Mouse (Mus musculus) lung, postnatal 14 days (tissue): ENCODE data around the gene Gm20662.

Source experiments
- DNase-seq: peaks from one replicate; pipeline ENCODE4 v3.0.0; 2021

The Gm20662 gene

DNA sequence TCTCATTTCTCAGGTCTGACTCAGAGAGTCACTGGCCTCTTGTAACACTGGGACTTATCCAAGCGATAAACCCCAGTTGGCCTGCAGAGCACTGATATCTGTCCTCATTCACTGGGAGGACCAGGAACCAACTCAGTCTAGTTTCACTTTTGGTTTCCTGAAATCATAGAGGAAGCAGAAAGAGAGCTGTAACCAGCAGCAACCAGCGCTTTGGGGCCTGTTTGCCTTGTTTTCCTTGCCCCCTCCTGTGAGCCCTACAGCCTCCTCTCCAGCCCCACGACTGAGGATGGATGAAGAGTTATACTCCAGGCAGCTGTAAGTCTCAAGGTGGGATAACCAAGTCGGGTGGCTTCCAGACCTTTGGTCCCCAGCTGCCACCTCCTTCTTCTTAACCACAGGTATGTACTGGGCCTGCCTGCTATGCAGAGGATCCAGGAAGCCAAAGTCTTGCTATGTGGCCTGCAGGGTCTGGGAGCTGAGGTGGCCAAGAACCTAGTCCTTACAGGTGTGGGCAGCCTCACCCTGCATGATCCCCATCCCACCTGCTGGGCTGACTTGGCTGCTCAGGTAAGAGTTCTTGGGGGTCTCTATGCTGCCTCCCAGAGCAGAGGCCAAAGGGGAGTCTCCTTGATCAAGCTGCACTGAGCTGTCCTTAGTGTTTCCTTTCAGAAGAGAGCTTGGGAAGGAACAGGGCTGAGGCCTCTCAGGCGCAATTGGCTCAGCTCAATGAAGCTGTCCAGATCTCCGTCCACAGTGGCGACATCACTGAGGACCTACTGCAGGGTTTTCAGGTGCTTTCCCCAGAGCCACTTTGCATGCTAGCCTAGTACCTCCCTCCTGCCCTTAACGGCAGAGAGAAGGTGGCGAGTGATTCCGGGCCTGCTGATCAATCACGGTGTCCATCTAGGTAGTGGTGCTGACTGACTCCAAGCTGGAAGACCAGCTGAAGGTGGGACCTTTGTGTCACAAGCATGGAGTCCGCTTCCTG is 20.5 kb upstream of the Gm20662 start, which contains the start of gene Uba7:
Gene Uba7 (plus strand): TSS at position 107 of the 988 bp plus-strand sequence.
- no peak for DNase-seq

DNA sequence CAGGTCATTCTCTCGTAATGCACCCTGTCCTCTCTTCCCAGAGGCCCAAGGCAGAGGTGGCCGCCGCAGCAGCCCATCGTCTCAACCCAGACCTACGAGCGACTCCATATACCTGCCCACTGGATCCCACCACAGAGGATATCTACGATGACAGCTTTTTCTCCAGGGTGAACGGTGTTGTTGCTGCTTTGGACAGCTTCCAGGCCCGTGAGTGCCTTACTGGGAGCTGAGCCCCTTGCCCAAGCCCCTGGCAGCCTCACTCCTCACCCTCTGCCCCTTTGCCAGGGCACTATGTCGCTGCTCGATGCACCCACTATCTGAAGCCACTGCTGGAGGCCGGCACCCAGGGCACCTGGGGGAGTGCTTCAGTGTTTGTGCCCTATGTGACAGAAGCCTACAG is 17.3 kb upstream of the Gm20662 start:
- no peak for DNase-seq

DNA sequence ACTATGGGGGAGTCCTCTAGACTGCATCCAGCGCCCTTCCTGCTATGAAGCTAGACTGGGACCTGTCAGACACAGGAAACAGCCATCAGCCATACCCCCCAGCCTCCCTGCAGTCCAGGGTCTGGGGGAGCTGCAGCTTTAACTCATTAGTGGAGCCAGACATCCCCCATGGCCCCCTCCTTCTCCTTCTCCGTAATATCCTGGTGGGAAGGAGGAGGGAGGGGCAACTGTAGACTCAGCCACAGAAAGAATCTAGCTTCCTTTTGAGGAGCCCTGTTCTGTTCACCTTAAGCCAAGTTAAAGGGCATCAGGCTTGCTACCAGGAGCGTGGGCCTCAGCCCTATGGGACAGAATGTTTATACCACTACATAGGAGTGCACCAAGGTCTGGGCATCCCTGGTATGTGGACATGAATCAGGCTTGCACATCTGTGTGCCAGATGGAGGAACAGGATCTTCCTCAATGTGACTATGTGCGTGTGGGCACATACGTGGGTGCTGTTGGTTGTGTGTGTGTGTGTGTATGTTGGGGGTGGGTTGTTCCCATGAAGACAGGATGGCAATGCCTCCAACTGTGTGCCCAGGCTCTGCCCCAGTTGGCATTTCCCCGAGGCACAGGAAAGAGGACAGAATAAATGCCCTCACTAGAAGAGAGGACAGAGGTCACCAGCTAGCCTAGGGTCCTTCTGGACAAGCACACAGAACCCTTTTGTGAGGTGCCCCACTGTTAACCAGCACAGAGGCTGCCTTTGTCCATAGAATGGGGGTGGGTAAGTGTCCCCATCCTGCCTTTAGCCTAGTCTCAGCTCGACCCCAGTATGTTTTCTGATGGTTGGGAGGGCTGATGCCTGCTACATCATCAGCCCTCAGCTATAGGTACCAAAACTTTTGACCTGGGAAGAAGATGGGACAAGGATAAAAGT is 14.2 kb upstream of the Gm20662 start:
- DNase-seq, result peak; percentile 7

DNA sequence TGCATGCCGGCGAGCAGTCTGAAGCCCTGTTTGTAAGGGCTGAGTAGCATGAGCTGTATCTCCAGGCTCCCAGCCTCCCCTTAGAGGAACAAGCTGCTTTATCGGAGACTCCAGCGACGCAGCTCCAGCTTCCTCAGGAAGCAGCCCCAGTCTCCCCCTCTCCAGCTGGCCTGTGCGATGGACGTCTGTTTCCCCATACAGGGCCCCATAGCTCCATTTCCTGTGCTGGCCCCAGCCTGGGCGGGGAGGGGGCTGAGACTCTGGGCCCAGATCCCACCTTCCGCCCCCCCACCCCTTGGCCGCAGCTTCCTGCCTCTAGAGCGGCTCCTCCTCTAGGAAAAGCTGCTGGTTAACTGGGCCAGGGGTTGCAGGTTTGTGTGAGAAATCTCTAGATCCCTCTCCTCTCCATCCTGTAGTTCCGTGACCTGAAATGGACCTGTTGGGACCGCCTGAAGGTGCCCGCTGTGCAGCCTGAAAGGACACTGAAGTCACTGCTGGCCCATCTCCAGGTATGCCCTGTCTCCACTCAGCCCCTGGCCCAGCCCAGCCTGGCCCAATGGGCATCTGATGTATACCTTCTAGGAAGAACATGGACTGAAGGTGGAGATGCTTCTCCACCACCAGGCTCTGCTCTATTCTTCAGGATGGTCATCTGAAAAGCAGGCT is 13.3 kb upstream of the Gm20662 start, which contains the start of gene Gm20661:
Gene Gm20661 (plus strand): TSS at position 378 of the 666 bp plus-strand sequence.
- DNase-seq, result peak; percentile 77

DNA sequence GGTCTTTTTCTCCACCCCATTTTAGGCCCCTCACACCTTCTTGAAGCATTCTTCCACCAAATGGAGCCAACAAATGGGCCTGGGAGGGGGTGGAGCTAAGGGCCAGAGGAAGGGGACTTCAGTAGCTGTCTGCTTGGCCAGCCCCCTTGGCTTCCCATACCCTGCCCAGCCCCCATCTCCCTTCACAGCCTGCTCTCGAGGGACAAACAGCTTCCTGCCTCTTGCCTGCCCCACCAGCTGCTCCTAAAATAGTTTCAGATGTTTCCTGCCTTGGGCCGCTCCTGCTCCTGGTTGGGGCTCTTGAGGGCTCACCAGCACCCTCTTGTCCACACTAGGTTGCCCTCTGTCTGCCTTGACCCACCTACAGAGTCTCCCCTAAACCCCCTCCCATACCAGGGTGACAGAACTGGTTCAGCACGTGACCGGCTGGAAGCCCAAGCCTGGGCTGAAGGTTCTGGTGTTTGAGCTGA is 12.7 kb upstream of the Gm20662 start:
- DNase-seq, result peak; percentile 82

DNA sequence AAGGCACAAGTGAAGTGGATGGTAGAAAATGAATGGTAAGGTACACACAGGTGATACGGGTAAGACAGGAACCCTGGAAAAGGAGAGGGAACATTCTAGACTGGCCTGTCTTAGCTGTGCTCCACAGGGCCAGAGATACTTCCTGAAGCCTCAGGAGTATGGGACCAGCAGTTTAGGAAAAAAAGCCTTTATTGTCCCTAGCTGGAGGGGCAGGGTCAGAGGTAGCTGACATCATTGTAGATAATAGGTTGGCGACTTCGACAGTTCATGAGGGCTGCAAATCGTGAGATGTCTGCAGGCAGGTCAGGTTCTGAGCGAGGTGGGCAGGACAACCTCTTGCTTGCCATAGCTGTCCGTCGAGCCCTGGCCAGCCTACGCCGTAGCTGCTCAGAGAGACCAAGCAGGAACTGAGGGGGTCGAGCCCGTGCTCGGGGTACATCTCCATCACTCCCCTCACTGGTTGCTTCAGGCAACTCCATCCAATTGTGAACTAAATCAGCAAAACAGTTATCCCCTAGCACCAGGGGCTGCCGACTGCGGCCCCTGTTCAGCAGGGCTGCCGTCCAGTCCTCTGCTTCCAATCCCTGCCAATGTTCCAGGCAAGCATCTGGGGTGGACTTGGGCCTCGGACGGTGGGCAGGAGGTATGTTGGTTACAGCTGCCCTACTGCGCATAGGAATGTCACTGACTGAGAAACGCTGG is 11.9 kb upstream of the Gm20662 start:
- no peak for DNase-seq

DNA sequence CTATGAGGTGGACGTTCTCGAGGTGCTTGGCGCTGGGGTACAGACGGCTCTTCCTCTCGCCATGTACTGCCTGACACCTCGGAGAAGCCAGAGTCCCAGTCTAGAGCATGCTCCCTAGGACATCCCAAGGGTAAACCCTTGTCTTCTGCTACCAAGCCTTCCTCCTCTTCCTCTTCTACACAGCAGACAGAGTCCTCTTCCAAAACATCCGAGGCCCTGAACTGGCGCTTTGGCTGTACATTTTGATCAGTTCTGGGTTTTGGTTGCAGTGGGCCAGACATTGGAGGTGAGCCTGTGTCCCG is 11.4 kb upstream of the Gm20662 start:
- DNase-seq, result no peak

DNA sequence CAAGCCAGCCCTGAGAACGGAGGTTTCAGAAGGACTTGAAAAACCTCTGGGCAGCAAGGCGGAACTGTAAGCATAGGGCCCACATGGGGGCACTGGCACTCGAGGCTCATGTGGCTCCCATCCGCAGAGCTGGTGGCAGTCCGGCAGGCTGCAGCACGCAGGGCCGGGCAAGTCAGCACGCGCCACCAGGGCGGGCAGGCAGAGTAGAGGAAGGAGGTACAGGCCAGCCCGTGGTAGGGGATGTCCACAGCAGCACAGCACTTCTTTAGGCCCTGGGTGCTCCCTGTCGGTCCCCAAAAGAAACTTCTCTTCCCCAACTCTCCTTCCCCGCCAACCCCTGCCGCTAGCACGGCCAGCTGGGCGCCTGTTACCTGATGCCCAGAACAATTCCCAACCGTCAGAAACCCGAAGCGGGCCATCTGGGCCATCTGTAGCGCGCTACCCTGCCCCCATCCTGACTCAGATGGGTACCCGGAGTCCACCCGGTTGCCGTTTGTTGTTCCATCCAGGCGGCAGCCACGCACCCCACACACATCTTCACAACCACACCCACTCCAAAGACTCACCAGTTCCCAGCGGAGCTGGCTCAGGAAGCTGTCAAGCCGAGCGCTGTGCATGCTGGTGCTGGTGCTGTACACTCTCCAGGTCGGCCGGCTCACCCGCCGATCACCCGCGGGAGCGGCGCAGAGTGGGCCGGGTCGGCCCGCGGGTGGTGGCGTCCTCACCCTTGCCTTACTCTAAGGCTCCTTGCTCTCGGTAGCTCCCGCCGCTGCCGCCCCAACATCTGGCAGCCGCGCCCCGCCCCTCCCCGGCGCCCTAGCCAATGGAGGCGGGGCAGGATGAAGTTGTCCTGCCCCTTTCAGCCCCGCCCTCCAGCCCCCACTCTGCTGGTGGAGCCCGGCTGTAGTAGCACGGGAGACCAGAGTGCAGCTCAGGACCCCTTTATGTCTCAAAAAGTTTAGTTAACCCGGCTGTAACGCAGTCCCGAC is 10.7 kb upstream of the Gm20662 start, which contains the start of gene Inka1:
Gene Inka1 (minus strand): TSS at position 749 of the 989 bp plus-strand sequence.
- DNase-seq, result peak; percentile 92

DNA sequence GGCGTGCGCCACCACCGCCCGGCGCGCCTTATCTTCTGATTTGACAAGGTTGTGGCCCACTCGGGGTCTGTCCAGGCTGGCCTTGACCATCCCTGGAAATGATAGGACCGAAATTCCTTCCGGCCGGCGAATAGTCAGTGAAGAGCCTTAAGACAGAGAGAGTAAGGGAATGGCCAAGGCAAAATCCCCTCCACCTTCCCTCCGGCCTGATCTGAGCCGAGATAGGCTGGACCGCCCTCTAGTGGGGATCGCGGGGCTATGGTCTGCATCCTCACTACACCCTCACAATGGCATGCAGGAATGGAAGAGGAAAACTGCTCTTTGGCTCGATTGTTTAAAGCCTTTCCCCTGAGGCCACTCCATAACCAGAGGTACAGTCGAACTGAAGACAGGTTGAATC is 9.8 kb upstream of the Gm20662 start:
- DNase-seq, result peak; percentile 90

DNA sequence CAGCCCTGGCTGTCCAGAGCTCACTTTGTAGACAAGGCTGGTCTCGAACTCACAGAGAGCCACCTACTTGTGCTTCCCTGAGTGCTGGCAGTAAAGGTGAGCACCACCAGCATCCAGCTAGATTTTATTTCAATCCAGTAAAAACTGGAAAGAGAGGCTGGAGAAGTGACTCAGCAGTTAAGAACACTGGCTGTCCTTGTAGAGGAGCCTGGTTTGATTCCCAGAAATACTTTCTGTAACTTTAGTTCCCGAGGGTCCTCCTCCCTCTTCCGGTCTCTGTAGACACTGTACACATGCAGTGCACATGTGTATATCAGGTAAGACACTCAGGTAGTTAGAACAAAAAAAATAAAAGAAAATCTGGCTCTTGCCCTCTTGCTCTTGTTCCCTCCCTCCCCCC is 8.2 kb upstream of the Gm20662 start:
- no peak for DNase-seq

DNA sequence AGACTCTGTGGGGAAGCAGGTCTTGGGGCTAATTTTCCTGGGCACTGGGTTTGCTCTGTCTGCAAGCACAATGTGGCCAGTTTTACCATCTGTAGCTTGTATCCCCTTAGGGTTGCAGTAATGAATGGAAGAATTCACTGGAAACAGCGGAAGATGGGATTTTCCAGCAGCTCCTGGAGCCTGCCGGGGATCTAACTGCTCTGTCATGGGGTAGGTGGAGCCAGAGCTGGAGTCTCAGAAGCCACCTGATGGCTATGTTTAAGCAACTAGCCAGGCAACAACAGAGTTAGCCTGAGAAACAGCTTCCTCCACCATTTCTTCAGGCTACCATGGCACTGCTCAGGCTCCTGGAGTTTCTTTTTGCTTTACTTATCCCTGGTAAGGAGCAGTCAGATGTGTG is 4.0 kb upstream of the Gm20662 start, which contains the start of gene Cdhr4:
Gene Cdhr4 (plus strand): TSS at position 301 of the 400 bp plus-strand sequence.
- DNase-seq, result no peak

DNA sequence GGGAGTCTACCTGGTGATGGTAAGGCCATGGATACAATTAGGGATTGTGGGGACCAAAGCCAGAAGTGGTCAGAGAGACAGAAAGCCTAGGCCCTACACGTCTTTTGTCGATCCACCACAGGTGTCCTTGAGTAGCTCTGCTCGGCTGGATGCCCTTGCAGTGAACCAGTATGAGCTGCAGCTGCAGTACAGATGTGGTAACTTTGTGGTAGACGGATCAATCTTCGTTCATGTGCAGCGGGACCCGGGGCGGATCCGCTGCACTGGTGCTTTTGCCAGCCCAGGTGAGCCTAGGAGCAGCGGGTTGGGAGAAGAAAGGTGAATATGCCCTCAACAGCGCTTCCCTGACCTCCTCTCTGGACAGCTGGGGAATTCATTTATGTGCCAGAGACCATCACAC is 3.1 kb upstream of the Gm20662 start:
- no peak for DNase-seq

DNA sequence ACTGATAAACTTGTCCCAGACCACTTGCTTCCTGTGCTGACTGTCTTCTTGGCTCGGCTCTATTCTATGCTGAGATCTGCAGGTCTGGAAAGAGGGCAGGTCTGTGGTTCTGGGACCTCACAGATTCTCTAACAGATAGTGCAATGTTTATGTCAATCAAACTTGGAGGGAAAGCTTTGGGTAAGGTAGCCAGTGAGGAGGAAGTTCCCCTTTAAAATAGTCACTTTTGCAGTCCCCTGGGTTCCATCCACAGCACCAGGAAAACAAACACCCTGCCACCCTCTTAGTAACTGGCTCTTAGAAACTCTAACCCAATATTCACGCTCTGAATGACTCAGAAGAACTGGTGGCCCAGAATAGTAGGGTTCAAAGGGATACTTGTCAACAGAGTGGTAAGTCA is 1.7 kb upstream of the Gm20662 start:
- DNase-seq, result no peak

DNA sequence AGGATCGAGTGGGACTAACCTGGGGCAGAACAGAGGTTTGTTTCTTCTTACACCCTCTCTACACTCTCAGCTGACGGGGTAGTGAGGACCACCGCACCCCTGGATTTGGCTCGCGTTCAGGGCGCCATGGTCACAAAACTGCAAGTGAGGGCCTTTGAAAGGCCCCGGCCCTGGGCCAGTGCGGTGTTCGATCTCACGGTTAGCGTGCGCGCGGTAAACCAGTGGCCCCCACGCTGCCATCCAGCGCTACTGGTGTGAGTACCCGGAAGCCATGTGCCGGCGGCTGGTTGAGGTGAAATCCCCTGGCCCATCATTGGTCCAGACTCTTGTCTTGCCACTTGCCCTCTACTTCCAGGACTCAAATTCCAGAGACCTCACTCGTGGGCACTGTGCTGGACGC is 636 bp upstream of the Gm20662 start:
- no peak for DNase-seq

DNA sequence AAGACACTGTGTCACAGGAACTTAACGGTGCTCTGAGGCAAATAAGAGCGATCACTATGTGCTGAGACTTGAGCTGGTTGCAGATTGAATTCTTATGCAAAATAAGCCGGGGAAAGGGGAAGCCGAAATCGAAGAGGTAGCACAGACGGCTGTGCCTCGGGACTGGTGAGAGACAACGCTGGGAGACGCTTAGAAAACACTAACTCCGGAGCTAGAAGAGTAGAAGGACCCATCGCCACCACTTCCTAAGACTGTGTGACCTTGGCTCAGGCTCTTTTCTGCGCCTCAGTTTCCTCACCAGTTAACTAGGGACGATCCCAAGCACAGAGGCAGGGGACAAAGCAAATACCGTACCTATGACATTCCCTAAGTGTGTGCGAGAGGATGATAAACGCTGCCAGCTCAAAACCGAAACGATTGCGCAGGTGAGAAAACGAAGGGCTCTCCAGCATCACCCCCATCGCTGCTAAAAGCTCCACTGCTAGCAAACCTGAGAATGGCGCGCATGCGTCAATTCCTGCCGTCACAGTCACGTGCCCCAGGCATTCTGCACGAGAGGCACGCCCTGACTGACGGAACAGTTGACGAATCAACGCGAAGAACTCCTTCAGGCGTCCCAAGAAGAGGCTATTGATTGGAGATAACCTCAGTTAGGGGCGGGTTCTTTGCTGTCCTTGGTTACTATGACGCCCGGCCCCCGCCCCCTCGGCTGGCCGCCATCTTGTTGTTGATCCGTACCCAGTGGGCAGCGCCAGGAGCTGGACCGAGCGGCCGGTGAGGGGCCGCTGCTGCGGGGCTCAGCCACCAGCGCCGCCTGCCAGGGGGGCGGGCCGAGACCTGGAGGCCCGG is 6.0 kb downstream of the Gm20662 start, which contains the start of gene Ip6k1:
Gene Ip6k1 (plus strand): TSS at position 580 of the 849 bp plus-strand sequence.
- peak; percentile 100 for DNase-seq

DNA sequence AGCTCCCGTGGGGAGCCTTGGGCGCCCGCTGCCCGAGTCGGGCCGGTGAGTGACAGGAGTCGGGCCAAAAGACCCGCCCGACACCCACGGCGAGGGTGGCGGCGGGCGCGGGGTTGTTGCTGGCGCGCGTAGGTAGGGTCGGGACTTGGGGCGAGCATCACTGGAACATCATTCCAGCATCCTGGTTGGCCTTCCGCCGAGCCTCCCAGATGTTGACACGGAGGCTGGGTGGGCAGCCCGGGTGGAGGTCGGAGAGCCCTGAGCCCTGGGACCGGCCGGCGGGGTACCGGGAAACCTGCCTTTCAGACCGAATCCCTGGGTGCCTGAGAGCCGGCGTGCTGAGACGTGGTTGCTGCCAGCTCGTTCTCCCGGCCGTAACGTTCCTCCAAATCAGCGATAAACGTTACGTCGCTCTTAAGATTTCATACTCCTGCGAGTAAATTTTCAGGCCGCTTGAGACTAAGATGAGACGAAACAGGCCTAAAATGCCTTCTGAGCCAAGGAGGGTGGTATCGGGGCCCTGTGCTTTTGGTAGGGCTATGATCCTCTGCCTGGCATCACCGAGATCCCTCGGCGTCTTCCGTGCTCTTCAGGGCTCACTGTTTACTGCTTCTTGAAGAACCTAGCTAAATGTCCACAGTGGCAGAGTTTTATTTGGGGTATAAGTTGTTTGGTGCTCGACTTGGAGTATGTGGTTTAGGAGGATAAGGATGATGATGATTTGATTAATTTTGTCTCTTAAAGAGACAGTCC is 6.8 kb downstream of the Gm20662 start:
- DNase-seq, result peak; percentile 17

DNA sequence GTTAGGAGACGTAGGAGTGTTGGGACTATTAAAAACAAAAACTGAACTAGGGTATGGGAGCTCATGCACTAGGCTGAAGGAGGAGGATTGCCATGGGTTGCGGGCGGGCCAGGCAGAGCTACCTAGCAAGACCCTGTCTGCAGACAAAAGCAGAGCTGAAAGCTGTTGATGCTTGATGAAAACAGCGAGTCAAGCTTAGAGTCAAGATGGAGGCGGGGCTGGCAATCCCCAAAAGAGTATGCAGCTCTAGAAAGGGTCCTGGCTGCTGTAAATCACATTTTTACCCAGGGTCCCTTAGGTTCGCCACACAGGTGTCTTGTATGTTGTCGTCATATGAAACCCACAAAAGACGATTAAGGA is 7.4 kb downstream of the Gm20662 start:
- no peak for DNase-seq

DNA sequence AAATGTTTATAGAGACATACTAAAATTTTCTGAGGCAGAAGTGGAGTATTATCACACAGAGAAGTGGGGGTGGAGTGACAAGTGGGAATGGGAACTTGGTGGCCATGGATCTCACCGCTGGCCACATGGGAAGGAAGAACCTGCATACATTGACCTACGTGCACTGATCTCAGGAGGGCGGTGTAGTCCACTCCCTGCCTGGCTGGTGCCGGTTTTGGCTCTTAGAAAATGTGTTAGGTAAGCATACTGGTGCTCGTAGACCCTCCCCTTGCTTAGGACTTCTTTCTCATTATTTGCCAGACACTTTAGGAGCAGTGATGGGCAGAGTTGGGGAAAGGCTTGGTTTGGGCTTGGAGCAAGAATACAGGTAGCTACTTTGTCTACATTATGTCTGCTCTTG is 11.9 kb downstream of the Gm20662 start:
- no peak for DNase-seq

DNA sequence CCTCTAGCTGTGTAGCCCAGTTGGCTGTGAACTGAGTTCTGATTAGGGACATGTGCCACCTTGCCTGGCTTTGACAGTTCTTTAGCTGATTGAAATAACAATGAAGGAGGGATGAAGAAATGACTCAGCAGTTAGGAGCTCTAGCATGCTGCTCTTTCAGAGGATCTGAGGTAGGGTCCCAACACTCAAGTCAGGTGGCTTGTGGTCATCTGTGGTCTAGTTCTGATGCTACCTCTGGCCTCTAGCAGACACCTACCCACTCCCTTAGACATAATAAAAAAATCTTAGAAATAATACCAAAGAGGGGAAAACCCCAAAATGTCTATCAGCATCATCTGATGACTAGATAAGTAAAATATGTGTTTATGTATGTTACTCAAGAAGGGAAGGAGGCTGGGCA is 14.2 kb downstream of the Gm20662 start:
- DNase-seq, result no peak
